Mouse (Mus musculus) forebrain, embryonic 15.5 days (tissue): ENCODE results near the gene Tmem182. TPM values are rescaled to one million over a fixed set of nuclear protein-coding genes. Genes with fewer than 3 reads are reported as not detected.

Experiments used
- ATAC-seq: fragments of 200-750 bp; cut with Nextera tagmentation; replicated peaks from 2 replicates; pipeline ENCODE4 v1.8.0; 2017; ENCODE audit warnings: mild to moderate bottlenecking, moderate TSS enrichment, moderate library complexity
- H3K27ac ChIP-seq: fragments of 300-500 bp; sonication (generic); replicated peaks from 2 replicates; pipeline ENCODE4 v1.5.1; 2015; ENCODE audit warnings: mild to moderate bottlenecking, inconsistent platforms
- H3K27me3 ChIP-seq: fragments of 300-500 bp; sonication (generic); 2 replicates; pipeline ENCODE4 v1.6.1; 2015; ENCODE audit warnings: inconsistent platforms
- H3K36me3 ChIP-seq: fragments of 300-500 bp; sonication (generic); 2 replicates; pipeline ENCODE4 v1.6.1; 2015; ENCODE audit warnings: mild to moderate bottlenecking, inconsistent platforms
- H3K4me1 ChIP-seq: fragments of 300-500 bp; sonication (generic); 2 replicates; pipeline ENCODE4 v1.6.1; 2015; ENCODE audit warnings: inconsistent platforms
- H3K4me2 ChIP-seq: fragments of 300-500 bp; sonication (generic); replicated peaks from 2 replicates; pipeline ENCODE4 v1.6.1; 2015; ENCODE audit warnings: mild to moderate bottlenecking, inconsistent platforms
- H3K4me3 ChIP-seq: fragments of 300-500 bp; sonication (generic); 2 replicates; pipeline ENCODE4 v1.5.1; 2015; ENCODE audit warnings: mild to moderate bottlenecking, inconsistent platforms
- H3K9ac ChIP-seq: fragments of 300-500 bp; sonication (generic); replicated peaks from 2 replicates; pipeline ENCODE4 v1.6.1; 2015; ENCODE audit warnings: mild to moderate bottlenecking, inconsistent platforms
- H3K9me3 ChIP-seq: fragments of 300-500 bp; sonication (generic); 2 replicates; pipeline ENCODE4 v1.6.1; 2016; ENCODE audit warnings: inconsistent platforms
- WGBS: fragments of 180-500 bp; shearing (Covaris S2); methylation state at CpG from one replicate; pipeline ENCODE4 v1.1.7; 2015; ENCODE audit warnings: mixed read lengths; 5-methylcytosine and 5-hydroxymethylcytosine counted together
- polyA plus RNA-seq: library from polyadenylated mRNA; unstranded; fragments of >200 nt; fragmentation: Nextera tagmentation; extraction: Ambion mirVana; gene quantifications from 2 replicates; pipeline ENCODE4 v1.2.1, GENCODE M21; 2015

Gene Tmem182
- polyA plus RNA-seq, result 0.06 TPM in 1 of 2 replicates, not detected in the other

DNA sequence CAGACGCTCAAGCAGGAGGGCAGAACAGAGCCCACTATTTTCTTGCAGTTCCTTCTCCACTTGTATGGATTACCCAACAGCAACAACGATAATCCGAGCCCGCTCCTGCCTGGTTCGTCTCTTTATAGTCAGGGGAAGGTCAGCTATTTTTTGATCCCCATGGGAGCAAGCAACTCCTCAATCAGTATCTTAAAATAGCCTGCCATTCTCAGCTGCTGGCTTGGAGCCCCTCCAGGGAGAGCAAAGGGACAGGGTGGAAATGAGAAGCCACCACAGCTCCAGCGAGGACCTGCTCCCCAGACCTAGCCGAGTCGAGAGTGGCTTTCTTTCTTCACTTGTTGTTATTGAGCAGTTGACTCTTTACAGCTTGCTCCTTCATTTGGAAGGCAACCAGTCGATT lies at the start of gene Tmem182:
TSS of gene Tmem182 (plus strand) at position 251 of the 400 bp plus-strand sequence.
- Histone ChIP-seq H3K4me1 (no peaks in the 10 kb centered on the region), H3K36me3 (no peaks in the 10 kb centered on the region), H3K9me3 (no peaks in the 10 kb centered on the region), H3K4me2 (no peak within 1 kb of the TSS), H3K27me3 (no peaks in the 10 kb centered on the region), H3K4me3 (no peak within 1 kb of the TSS), H3K9ac (no peak within 1 kb of the TSS), H3K27ac (no peak within 1 kb of the TSS)
- no peak for ATAC-seq
- WGBS, result 63% methylated on average over 9 of the region's 9 CpGs

DNA sequence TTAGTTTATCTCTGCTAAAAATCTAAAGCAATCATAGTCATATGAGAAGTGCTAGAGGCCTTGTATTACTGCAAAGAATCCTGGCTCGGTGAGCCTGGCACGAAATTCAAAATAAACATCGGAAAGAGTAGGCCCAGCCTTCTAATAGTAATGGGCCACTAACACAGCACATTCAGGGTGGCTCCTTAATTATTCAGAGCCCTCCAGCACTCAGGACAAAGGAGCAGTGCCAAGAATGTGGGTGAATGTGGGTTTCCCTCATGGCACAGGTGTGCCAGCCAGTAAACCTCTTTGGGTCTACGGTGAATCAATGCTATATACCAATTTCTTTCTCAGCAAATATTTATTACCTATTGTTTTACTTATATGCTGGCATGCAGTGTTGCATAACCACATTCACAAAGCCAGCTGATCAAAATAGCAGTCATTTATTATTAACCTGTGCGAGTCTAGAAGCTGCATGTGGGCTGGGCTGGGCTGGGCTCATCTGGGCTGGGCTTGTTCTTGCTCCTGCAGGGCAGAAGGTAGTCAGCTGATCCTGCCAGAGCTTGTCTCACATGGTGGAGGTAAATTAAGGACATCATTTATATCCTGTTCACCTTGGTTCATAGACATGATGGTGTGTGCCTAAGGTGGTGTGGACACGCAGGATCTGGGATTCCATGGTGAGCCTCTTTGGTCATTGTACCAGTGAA lies 45.5 kb upstream of the Tmem182 start:
- Histone ChIP-seq H3K9ac (no peak overlapping the region), H3K27ac (no peak overlapping the region), H3K9me3 (no peaks in the 10 kb centered on the region), H3K4me1 (no peaks in the 10 kb centered on the region), H3K4me3 (no peak overlapping the region), H3K27me3 (no peaks in the 10 kb centered on the region), H3K36me3 (no peaks in the 10 kb centered on the region), H3K4me2 (no peak overlapping the region)
- no peak for ATAC-seq
- WGBS, result 87% methylated on average over 6 of the region's 6 CpGs

DNA sequence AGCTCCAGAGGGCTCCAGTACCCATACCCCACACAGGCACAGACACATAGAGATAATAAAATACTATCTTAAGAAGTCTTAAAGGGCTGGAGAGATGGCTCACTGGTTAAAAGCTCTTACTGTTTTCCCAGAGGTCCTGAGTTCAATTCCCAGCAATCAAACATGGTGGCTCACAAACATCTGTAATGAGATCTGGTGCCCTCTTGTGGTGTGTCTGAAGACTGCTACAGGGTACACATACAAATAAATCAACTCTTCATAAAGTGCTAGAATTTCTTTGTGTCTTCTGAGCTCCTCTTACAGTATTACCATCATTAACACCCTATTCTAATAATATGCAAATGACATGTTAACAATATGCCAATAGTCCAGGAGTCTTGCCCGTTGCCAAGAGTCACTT lies 41.4 kb upstream of the Tmem182 start:
- 60% methylated on average over 1 of the region's 1 CpGs for WGBS
- ATAC-seq, result no peak
- Histone ChIP-seq H3K27me3 (no peaks in the 10 kb centered on the region), H3K4me2 (no peak overlapping the region), H3K9ac (no peak overlapping the region), H3K9me3 (no peaks in the 10 kb centered on the region), H3K36me3 (no peaks in the 10 kb centered on the region), H3K27ac (no peak overlapping the region), H3K4me3 (no peak overlapping the region), H3K4me1 (no peaks in the 10 kb centered on the region)

DNA sequence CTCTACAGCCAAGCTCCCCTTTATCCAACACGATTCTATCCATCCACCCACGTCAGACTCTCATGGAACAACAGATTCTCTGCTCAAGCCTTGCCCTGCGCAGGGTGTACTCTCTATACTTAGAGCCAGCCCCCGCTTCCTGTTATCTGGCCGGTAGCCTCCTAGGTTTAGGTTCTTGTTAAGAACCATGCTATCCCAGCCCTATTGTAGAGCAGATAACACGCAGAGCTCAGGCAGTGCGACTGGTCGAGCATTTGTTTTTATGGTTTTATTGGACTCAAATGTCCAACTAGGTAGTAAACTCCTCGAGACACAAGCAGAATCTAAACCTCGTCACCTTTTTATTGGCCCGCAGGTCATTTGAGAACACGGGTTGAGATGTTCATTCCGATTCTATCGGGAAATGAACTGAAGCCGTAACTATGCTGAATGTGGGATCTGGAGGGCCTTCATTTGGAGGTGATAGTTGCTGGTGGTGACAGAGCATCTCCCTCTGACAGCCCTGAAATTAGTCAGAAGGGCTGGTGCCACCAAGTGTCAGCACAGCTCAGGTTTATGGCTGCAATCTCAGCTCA lies 40.6 kb upstream of the Tmem182 start:
- H3K4me3 ChIP-seq, result no peak overlapping the region
- no peak overlapping the region for H3K27ac ChIP-seq
- 94% methylated on average over 15 of the region's 15 CpGs for WGBS
- no peak overlapping the region for H3K9ac ChIP-seq
- no peaks in the 10 kb centered on the region for H3K27me3 ChIP-seq
- H3K36me3 ChIP-seq, result no peaks in the 10 kb centered on the region
- no peaks in the 10 kb centered on the region for H3K9me3 ChIP-seq
- ATAC-seq, result no peak
- H3K4me2 ChIP-seq, result no peak overlapping the region
- no peaks in the 10 kb centered on the region for H3K4me1 ChIP-seq

DNA sequence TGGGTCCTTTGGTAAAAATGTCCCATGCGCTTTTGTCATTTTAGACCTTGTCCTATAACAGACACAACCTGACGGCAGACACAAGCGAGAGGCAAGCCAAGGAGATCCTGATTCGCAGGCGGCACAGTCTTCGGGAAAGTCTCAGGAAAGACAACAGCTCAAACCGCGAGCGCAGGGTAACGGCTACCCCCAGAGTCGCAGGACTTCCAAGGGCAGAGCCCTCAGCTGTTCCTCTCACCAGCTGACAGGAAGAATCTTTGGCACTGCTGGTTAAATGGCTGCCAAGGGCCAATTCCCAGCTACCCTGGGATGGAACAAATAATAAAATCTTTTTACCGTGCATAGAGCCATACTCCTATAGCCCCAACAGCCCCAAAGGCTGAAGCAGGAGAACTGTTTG lies 39.9 kb upstream of the Tmem182 start:
- H3K36me3 ChIP-seq, result no peaks in the 10 kb centered on the region

DNA sequence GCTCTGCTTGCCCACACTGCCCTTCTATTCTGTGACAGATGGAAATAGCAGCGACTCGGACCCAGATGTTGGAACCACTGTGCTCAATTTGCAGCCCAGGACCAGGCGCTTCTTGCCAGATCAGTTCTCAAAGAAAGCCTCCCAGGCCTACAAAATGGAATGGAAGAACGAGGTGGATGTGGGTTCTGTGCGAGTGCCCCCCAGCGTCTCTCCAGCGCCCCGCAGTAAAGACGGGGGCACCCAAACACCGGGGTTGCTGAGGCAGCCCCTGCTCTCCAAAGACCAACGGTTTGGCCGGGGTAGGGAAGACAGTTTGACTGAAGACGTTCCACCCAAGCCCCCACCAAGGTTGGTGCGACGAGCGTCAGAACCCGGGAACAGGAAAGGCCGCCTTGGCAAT lies 37.8 kb upstream of the Tmem182 start:
- Histone ChIP-seq H3K4me2 (no peak overlapping the region), H3K27ac (no peak overlapping the region), H3K9me3 (no peaks in the 10 kb centered on the region), H3K4me1 (no peaks in the 10 kb centered on the region), H3K9ac (no peak overlapping the region), H3K36me3 (no peaks in the 10 kb centered on the region), H3K27me3 (no peaks in the 10 kb centered on the region), H3K4me3 (no peak overlapping the region)
- no peak for ATAC-seq
- 91% methylated on average over 18 of the region's 18 CpGs for WGBS

More for the DNA sequence above, 39.9 kb upstream of the Tmem182 start:
- Histone ChIP-seq H3K4me3 (no peak overlapping the region), H3K9ac (no peak overlapping the region), H3K4me2 (no peak overlapping the region), H3K4me1 (no peaks in the 10 kb centered on the region), H3K27ac (no peak overlapping the region), H3K27me3 (no peaks in the 10 kb centered on the region), H3K9me3 (no peaks in the 10 kb centered on the region)
- WGBS, result 90% methylated on average over 12 of the region's 12 CpGs
- ATAC-seq, result no peak

DNA sequence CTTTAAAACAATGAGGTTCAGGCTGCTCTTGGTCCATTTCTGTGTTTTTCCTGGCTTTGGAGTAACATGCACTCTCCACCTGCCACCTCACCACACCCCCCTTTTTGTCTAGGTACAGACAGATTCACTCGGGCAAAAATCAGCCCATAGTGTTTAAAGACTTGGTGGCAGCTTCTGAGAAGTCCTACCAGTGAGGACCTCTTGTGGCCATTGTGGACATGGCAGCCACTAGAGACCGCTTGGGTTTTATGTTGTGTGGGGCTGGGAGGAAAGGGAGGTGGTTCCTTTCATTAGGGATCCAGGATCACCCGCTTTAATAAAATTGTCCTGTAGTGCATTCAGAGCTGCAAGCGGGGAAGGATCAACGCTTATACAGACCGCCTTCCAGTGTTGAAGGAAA lies 36.8 kb upstream of the Tmem182 start:
- Histone ChIP-seq H3K27me3 (no peaks in the 10 kb centered on the region), H3K9me3 (no peaks in the 10 kb centered on the region), H3K9ac (no peak overlapping the region), H3K4me2 (no peak overlapping the region), H3K4me3 (no peak overlapping the region), H3K27ac (no peak overlapping the region), H3K4me1 (no peaks in the 10 kb centered on the region), H3K36me3 (peaks cover 2% of the 10 kb centered on the region; the same call in 1 of the 2 replicates)
- WGBS, result 31% methylated on average over 6 of the region's 6 CpGs
- no peak for ATAC-seq

DNA sequence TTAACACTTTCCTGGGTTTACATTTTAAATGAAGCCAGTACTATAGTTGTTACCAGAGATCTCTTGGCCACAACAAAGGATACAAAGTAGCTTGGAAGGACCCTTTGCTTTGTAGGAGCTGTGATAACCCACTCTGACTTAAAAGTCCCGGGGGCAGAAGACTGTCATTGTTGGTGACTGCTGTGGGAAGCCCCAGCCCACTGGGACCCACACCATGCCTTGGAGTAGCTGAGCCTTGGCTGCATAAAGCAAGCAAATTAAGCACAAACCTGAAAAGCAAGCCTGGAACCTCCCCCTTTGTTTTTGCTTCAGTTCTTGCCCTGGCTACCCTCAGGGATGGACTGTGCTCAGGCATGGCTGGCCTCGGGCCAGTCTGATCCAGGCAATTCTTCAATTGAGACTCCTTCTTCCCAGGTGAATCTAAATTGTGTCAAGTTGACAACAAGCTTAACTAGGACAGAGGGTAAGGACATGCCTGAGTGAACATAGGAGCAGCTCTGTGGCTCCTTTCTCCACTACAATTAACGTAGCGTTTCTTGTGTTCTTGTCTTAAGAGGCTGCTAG lies 36.0 kb upstream of the Tmem182 start:
- no peak overlapping the region for H3K9ac ChIP-seq
- no peak for ATAC-seq
- no peaks in the 10 kb centered on the region for H3K4me1 ChIP-seq
- H3K27me3 ChIP-seq, result no peaks in the 10 kb centered on the region
- H3K4me3 ChIP-seq, result no peak overlapping the region
- WGBS, result 37% methylated on average over 4 of the region's 4 CpGs
- H3K36me3 ChIP-seq, result peaks cover 2% of the 10 kb centered on the region; the same call in 1 of the 2 replicates
- H3K9me3 ChIP-seq, result no peaks in the 10 kb centered on the region
- H3K4me2 ChIP-seq, result no peak overlapping the region
- H3K27ac ChIP-seq, result no peak overlapping the region

DNA sequence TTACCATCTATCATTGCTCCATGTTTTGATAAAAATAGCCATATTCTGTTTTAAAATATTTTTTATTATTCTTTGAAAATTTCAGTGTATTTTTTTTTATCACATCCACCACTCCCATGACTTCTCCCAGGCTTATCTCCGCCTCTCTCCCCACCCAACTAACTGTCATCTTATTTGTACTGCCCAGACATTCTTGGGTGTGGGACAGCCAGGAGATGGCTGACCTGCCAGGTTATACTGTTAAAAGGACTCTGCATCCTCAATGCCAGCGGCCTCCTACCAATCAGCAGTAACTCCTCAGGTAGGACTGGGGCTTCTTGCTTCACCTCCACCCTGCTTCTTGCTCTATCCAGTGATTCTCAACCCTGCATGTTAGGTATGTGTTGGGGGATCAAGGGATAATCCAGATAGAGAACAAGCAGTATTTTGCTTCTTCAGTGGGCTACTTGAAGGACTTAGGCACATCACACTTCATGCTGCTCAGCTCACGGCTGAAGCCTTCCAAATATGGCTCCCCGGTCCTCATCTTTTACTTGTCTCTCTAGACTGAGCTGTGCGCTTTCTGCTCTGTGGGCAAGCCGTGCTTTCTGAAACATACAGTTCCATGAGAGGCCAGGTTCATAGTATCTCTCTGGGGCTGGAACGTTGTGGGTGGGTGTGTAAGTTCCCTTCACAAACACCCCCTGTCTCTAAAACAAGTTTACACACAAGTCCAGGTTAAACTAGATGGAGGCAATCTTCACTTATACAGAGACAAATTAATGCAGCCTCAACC lies 34.0 kb upstream of the Tmem182 start:
- WGBS, result 94% methylated on average over 7 of the region's 7 CpGs
- peaks cover 2% of the 10 kb centered on the region; the same call in 1 of the 2 replicates for H3K36me3 ChIP-seq
- no peak overlapping the region for H3K4me3 ChIP-seq
- ATAC-seq, result no peak
- H3K27me3 ChIP-seq, result no peaks in the 10 kb centered on the region
- H3K4me2 ChIP-seq, result no peak overlapping the region
- no peaks in the 10 kb centered on the region for H3K9me3 ChIP-seq
- H3K4me1 ChIP-seq, result no peaks in the 10 kb centered on the region
- no peak overlapping the region for H3K27ac ChIP-seq
- H3K9ac ChIP-seq, result no peak overlapping the region

DNA sequence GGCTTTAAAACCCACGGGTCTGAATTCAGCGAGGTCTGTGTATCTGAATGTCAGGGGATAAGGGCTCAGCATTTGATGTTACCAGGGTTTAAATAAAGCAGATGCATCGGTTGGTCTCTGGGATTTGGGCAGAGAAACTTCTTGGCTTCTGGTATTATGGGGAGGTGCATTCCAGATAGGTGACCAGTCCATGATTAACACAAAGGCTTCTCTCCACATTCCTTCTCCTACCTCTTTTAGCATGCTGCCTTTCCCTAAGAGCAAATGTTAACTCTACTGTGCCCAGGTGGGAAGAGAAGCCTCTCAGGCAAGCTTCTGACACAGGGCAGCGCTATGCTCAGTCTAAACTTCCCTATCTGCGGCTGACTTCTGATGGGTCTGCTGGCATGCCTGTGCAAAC lies 32.2 kb upstream of the Tmem182 start:
- Histone ChIP-seq H3K9ac (no peak overlapping the region), H3K27me3 (no peaks in the 10 kb centered on the region), H3K36me3 (peaks cover 2% of the 10 kb centered on the region; the same call in 1 of the 2 replicates), H3K9me3 (no peaks in the 10 kb centered on the region), H3K4me1 (no peaks in the 10 kb centered on the region), H3K27ac (no peak overlapping the region), H3K4me3 (no peak overlapping the region), H3K4me2 (no peak overlapping the region)
- ATAC-seq, result no peak
- WGBS, result 88% methylated on average over 5 of the region's 5 CpGs

DNA sequence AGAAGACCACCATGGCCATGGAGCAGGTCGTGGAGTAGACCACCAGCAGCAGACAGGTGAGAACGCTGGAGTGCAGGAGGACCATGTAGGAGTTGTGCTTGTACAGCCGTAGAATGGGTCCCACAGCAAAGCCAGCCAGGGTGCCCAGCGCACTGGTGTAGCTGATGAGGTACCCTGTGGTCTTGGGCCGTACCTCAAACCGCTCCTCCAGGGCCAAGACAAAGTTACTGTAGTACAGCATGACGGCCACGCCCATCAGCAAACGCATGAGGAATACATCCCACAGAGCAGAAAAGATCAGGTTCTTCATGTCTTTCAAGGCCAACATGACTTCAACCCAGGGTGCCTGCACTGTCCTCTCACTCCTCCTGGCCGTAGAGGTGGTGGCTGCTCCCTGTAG lies 31.4 kb upstream of the Tmem182 start:
- H3K36me3 ChIP-seq, result peaks cover 9% of the 10 kb centered on the region
- no peaks in the 10 kb centered on the region for H3K4me1 ChIP-seq
- no peak overlapping the region for H3K4me3 ChIP-seq
- no peak overlapping the region for H3K4me2 ChIP-seq
- no peak overlapping the region for H3K9ac ChIP-seq
- H3K27ac ChIP-seq, result no peak overlapping the region
- ATAC-seq, result no peak
- H3K9me3 ChIP-seq, result no peaks in the 10 kb centered on the region
- H3K27me3 ChIP-seq, result no peaks in the 10 kb centered on the region
- 98% methylated on average over 10 of the region's 10 CpGs for WGBS

DNA sequence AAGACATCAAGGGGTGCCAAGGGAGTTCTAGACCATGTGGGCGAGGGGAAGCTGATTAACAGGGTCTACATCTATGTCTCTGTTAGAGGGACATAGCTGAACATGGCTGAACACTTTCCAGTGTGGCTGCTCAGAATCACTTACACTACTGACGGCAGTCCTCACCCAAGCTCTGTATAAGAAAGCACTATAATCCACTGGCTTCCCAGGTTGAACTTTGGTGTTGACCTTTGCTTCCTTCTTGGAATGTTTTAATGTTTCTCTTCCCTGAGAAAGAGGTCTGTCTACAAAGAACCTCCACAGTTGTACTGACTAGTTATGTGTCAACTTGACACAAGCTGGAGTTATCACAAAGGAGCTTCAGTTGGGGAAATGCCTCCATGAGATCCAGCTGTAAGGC lies 29.3 kb upstream of the Tmem182 start:
- Histone ChIP-seq H3K9ac (no peak overlapping the region), H3K9me3 (0 out of 2 replicates have a peak, but pooled peaks cover 6% of the 10 kb centered on the region), H3K4me2 (no peak overlapping the region), H3K27me3 (no peaks in the 10 kb centered on the region), H3K4me1 (no peaks in the 10 kb centered on the region), H3K36me3 (peaks cover 19% of the 10 kb centered on the region), H3K27ac (no peak overlapping the region), H3K4me3 (no peak overlapping the region)
- 82% methylated on average over 2 of the region's 2 CpGs for WGBS
- ATAC-seq, result no peak
